In the genomic region with DNA sequence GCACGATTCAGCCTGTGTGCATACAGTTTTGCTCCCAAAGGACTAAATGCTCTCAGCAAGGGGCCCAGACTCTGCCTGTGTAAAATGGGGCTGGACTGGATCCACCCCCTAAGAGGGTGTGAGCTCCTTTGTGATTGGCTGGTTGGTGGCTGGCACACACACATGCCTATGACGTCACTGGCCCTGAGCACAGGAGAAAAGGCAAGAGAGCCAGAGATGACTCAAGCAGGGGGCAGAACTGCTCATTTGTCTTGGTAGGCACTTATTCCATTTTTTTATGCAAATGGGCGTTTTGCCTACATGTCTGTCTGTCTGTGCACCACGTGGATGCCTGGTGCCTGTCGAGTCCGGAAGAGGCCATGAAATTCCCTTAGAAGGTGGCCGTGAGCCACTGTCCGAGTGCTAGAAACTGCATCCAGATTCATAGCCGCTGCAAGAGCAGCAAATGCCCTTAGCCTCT, we compare ENCODE assay signal across 9 mouse cellular contexts. TPM values are rescaled to one million over a fixed set of nuclear protein-coding genes. Genes with fewer than 3 reads are reported as not detected.
DNase-seq lines count a peak whose midpoint lies in the region; ATAC-seq and TF ChIP-seq lines count a peak whose summit lies in the region.
"Had no signal": no experiment of that assay in that cellular context is flagged by ENCODE, and none has a peak within 500 bp of the region (broad histone marks: within the 10 kb centered on the region; RNA-seq: fewer than 3 reads in every experiment).

No protein-coding gene starts in this region.

- no peak overlapping the region for H3K9ac ChIP-seq in ES-Bruce4 (ENCODE audit: low read depth, poor library complexity, severe bottlenecking)
- no peak overlapping the region for H3K9ac ChIP-seq in embryonic facial prominence, embryonic 15.5 days
- H3K9ac ChIP-seq in liver, postnatal 0 days (replicated peaks), result no peak overlapping the region
- H3K9ac ChIP-seq in neural tube, embryonic 12.5 days, result no peak overlapping the region

- H3K27me3 ChIP-seq in ES-Bruce4 (ENCODE audit: control insufficient read depth, insufficient read depth, low read length, poor library complexity, severe bottlenecking), result no peaks in the 10 kb centered on the region
- H3K27me3 ChIP-seq in embryonic facial prominence, embryonic 15.5 days, result no peaks in the 10 kb centered on the region
- H3K27me3 ChIP-seq in liver, postnatal 0 days (ENCODE audit: insufficient read depth, low read length), result no peaks in the 10 kb centered on the region
- no peaks in the 10 kb centered on the region for H3K27me3 ChIP-seq in neural tube, embryonic 12.5 days (replicated peaks)

- H3K9me3 ChIP-seq in ES-Bruce4 (replicated peaks; ENCODE audit: control insufficient read depth, insufficient read depth, low read length, poor library complexity, severe bottlenecking), result no peaks in the 10 kb centered on the region
- no peaks in the 10 kb centered on the region for H3K9me3 ChIP-seq in embryonic facial prominence, embryonic 15.5 days (replicated peaks)
- no peaks in the 10 kb centered on the region for H3K9me3 ChIP-seq in liver, postnatal 0 days (ENCODE audit: low read length)
- H3K9me3 ChIP-seq in neural tube, embryonic 12.5 days, result no peaks in the 10 kb centered on the region

- H3K4me2 ChIP-seq in embryonic facial prominence, embryonic 15.5 days (replicated peaks), result peak overlapping the region; percentile 42
- peak overlapping the region; percentile 36 for H3K4me2 ChIP-seq in liver, postnatal 0 days (ENCODE audit: low read depth, low read length)
- peak overlapping the region; percentile 50 for H3K4me2 ChIP-seq in neural tube, embryonic 12.5 days (replicated peaks)

- no peak for TF ChIP-seq POLR2A in ES-Bruce4 (IDR thresholded peaks at IDR 0.05; ENCODE audit: insufficient read depth, low read length)
- no peak for TF ChIP-seq POLR2A in bone marrow macrophage, adult 2 months (IDR thresholded peaks at IDR 0.05; ENCODE audit: borderline replicate concordance, low read depth, low read length)

- 14% methylated on average over 9 of the region's 9 CpGs for WGBS in embryonic facial prominence, embryonic 15.5 days
- WGBS in liver, postnatal 0 days (ENCODE audit: insufficient replicate concordance), result 19% methylated on average over 9 of the region's 9 CpGs
- 30% methylated on average over 9 of the region's 9 CpGs for WGBS in neural tube, embryonic 12.5 days

- intact Hi-C loops in heart, postnatal 10 days (cut with DNase I), result loop anchor here (5.0 kb wide), 1 partner anchor 79 kb away; no protein-coding TSS in a partner anchor

- H3K27ac ChIP-seq in ES-Bruce4 (ENCODE audit: insufficient read depth, low read length), result no peak overlapping the region
- no peak overlapping the region for H3K27ac ChIP-seq in bone marrow macrophage, adult 2 months (ENCODE audit: insufficient read depth, low read depth, low read length)
- no peak overlapping the region for H3K27ac ChIP-seq in embryonic facial prominence, embryonic 15.5 days (replicated peaks)
- H3K27ac ChIP-seq in liver, postnatal 0 days (ENCODE audit: low read depth), result no peak overlapping the region
- no peak overlapping the region for H3K27ac ChIP-seq in neural tube, embryonic 12.5 days

- peak overlapping the region; percentile 46 for H3K4me3 ChIP-seq in ES-Bruce4 (ENCODE audit: low read depth, low read length)
- peak overlapping the region; percentile 22 for H3K4me3 ChIP-seq in bone marrow macrophage, adult 2 months (ENCODE audit: insufficient read depth, low read length)
- H3K4me3 ChIP-seq in embryonic facial prominence, embryonic 15.5 days (replicated peaks), result peak overlapping the region; percentile 21
- H3K4me3 ChIP-seq in liver, postnatal 0 days (ENCODE audit: low read depth, low read length), result no peak overlapping the region
- peak overlapping the region; percentile 9; the same call in 1 of the 2 replicates for H3K4me3 ChIP-seq in neural tube, embryonic 12.5 days

- peak; percentile 47 to 63 for DNase-seq in heart, postnatal 10 days
- DNase-seq in kidney, postnatal 4 days, result peak; percentile 63 to 74
- DNase-seq in liver, postnatal 0 days, result peak; percentile 75
- peak; percentile 17 to 49 for DNase-seq in thymus, postnatal 36 days

- peak; percentile 62; the same call in 1 of the 2 replicates for ATAC-seq in embryonic facial prominence, embryonic 15.5 days (ENCODE audit: insufficient number of reproducible peaks, low FRiP score, low TSS enrichment, low read depth)
- peak; percentile 76 for ATAC-seq in liver, postnatal 0 days
- ATAC-seq in neural tube, embryonic 12.5 days (ENCODE audit: low FRiP score, low read depth), result peak; percentile 80

- H3K36me3 ChIP-seq in ES-Bruce4 (ENCODE audit: control insufficient read depth, insufficient read depth, low read length, poor library complexity, severe bottlenecking), result no peaks in the 10 kb centered on the region
- no peaks in the 10 kb centered on the region for H3K36me3 ChIP-seq in embryonic facial prominence, embryonic 15.5 days
- no peaks in the 10 kb centered on the region for H3K36me3 ChIP-seq in liver, postnatal 0 days (replicated peaks; ENCODE audit: insufficient read depth, low read length)
- H3K36me3 ChIP-seq in neural tube, embryonic 12.5 days, result no peaks in the 10 kb centered on the region

- TF ChIP-seq CTCF in ES-Bruce4 (IDR thresholded peaks at IDR 0.05; ENCODE audit: low read depth, low read length), result no peak
- TF ChIP-seq CTCF in bone marrow macrophage, adult 2 months (IDR thresholded peaks at IDR 0.05; ENCODE audit: low read depth, low read length), result no peak
- TF ChIP-seq CTCF in liver, postnatal 0 days (IDR thresholded peaks at IDR 0.05; ENCODE audit: low read depth), result no peak

- peaks cover 2% of the 10 kb centered on the region for H3K4me1 ChIP-seq in ES-Bruce4 (ENCODE audit: control insufficient read depth, insufficient read depth, low read length)
- H3K4me1 ChIP-seq in bone marrow macrophage, adult 2 months (ENCODE audit: control insufficient read depth, insufficient read depth, low read length), result peaks cover 10% of the 10 kb centered on the region
- H3K4me1 ChIP-seq in embryonic facial prominence, embryonic 15.5 days, result peaks cover 15% of the 10 kb centered on the region
- H3K4me1 ChIP-seq in liver, postnatal 0 days (ENCODE audit: insufficient read depth), result peaks cover 3% of the 10 kb centered on the region; the same call in 1 of the 2 replicates
- H3K4me1 ChIP-seq in neural tube, embryonic 12.5 days, result peaks cover 11% of the 10 kb centered on the region

- TF ChIP-seq EP300 in ES-Bruce4 (IDR thresholded peaks at IDR 0.05; ENCODE audit: insufficient read depth, low read depth, low read length), result no peak
- no peak for TF ChIP-seq EP300 in liver, postnatal 0 days (IDR thresholded peaks at IDR 0.05; ENCODE audit: low read depth)

RNA-seq across cellular contexts. Expression of a gene that starts 10.7 kb away (rescaled TPM):
- polyA plus RNA-seq in ES-Bruce4 (2011; ENCODE audit: insufficient read depth, insufficient read length, low read depth, missing spikeins), result not detected in 2 replicates
- not detected in 2 replicates for polyA plus RNA-seq in bone marrow macrophage, adult 2 months (2012; ENCODE audit: insufficient read depth, insufficient read length, missing spikeins)
- polyA plus RNA-seq in embryonic facial prominence, embryonic 15.5 days (2015; fragmentation: Nextera tagmentation; extraction: Ambion mirVana), result not detected in 2 replicates
- total RNA-seq in heart, postnatal 10 days (2021), result not detected
- polyA plus RNA-seq in liver, postnatal 0 days (2015; fragmentation: Nextera tagmentation; extraction: Ambion mirVana), result not detected in 2 replicates
- polyA plus RNA-seq in neural tube, embryonic 12.5 days (2016; fragmentation: Nextera tagmentation; extraction: Ambion mirVana), result not detected in 2 replicates
- total RNA-seq: layer of hippocampus, postnatal 36 days had no signal

RNA-seq across cellular contexts. Expression of a gene that starts 19.0 kb away (rescaled TPM):
- polyA plus RNA-seq in ES-Bruce4 (2011; ENCODE audit: insufficient read depth, insufficient read length, low read depth, missing spikeins), result 2.2 TPM in 2 replicates
- 0.43 TPM in 1 of 2 replicates, not detected in the other for polyA plus RNA-seq in bone marrow macrophage, adult 2 months (2012; ENCODE audit: insufficient read depth, insufficient read length, missing spikeins)
- 1.7 and 2.2 TPM in 2 replicates for polyA plus RNA-seq in embryonic facial prominence, embryonic 15.5 days (2015; fragmentation: Nextera tagmentation; extraction: Ambion mirVana)
- total RNA-seq in heart, postnatal 10 days (2021), result under 1 TPM in 1 of 2 experiments, not detected in 1; 0.25 TPM
- polyA plus RNA-seq in liver, postnatal 0 days (2015; fragmentation: Nextera tagmentation; extraction: Ambion mirVana), result 0.16 and 0.22 TPM in 2 replicates
- 2.1 and 2.3 TPM in 2 replicates for polyA plus RNA-seq in neural tube, embryonic 12.5 days (2016; fragmentation: Nextera tagmentation; extraction: Ambion mirVana)

RNA-seq across cellular contexts. Expression of a gene that starts 50.9 kb away (rescaled TPM):
- 2.2 and 2.7 TPM in 2 replicates for polyA plus RNA-seq in ES-Bruce4 (2011; ENCODE audit: insufficient read depth, insufficient read length, low read depth, missing spikeins)
- 4.8 and 5.1 TPM in 2 replicates for polyA plus RNA-seq in bone marrow macrophage, adult 2 months (2012; ENCODE audit: insufficient read depth, insufficient read length, missing spikeins)
- 1.5 and 1.7 TPM in 2 replicates for polyA plus RNA-seq in embryonic facial prominence, embryonic 15.5 days (2015; fragmentation: Nextera tagmentation; extraction: Ambion mirVana)
- 10 to 100 TPM; 23.5 to 24.2 TPM for total RNA-seq in heart, postnatal 10 days (2021)
- polyA plus RNA-seq in liver, postnatal 0 days (2015; fragmentation: Nextera tagmentation; extraction: Ambion mirVana), result 0.33 and 0.38 TPM in 2 replicates
- 0.65 and 1.0 TPM in 2 replicates for polyA plus RNA-seq in neural tube, embryonic 12.5 days (2016; fragmentation: Nextera tagmentation; extraction: Ambion mirVana)
